Mouse (Mus musculus): ENCODE measurements around the gene Csrp1. TPM values are rescaled to one million over a fixed set of nuclear protein-coding genes. Genes with fewer than 3 reads are reported as not detected.

Gene Csrp1
- total RNA-seq, 1 experiment from 2014 or later: 148 TPM

- ATAC-seq (replicated peaks in 1 of 2; ENCODE audit: insufficient read depth in 1 of 2, low FRiP score in 2 of 2, low TSS enrichment in 1 of 2, low read depth in 1 of 2, poor library complexity in 2 of 2, severe bottlenecking in 2 of 2): no peak
Measured at GRCm38 (mm10) chr1:135723016-135723415, 3.2 kb downstream of the Csrp1 start.

GRCm38 (mm10) chr1:135724134-135724533 is 4.3 kb downstream of the Csrp1 start:
- no peak for ATAC-seq (replicated peaks in 1 of 2; ENCODE audit: insufficient read depth in 1 of 2, low FRiP score in 2 of 2, low TSS enrichment in 1 of 2, low read depth in 1 of 2, poor library complexity in 2 of 2, severe bottlenecking in 2 of 2)

- no peak for ATAC-seq (replicated peaks in 1 of 2; ENCODE audit: insufficient read depth in 1 of 2, low FRiP score in 2 of 2, low TSS enrichment in 1 of 2, low read depth in 1 of 2, poor library complexity in 2 of 2, severe bottlenecking in 2 of 2)
Measured at GRCm38 (mm10) chr1:135725324-135725723, 5.5 kb downstream of the Csrp1 start.

GRCm38 (mm10) chr1:135725936-135726335 is 6.1 kb downstream of the Csrp1 start:
- ATAC-seq (replicated peaks in 1 of 2; ENCODE audit: insufficient read depth in 1 of 2, low FRiP score in 2 of 2, low TSS enrichment in 1 of 2, low read depth in 1 of 2, poor library complexity in 2 of 2, severe bottlenecking in 2 of 2): peak; percentile 33 to 68

- peak; percentile 76 to 90 for ATAC-seq (replicated peaks in 1 of 2; ENCODE audit: insufficient read depth in 1 of 2, low FRiP score in 2 of 2, low TSS enrichment in 1 of 2, low read depth in 1 of 2, poor library complexity in 2 of 2, severe bottlenecking in 2 of 2)
Measured at GRCm38 (mm10) chr1:135728631-135729366, 8.9 kb downstream of the Csrp1 start.

- 0 out of 4 replicates have a peak, but pooled peaks of 1 of the 2 experiments have one; percentile 2 for ATAC-seq (replicated peaks in 1 of 2; ENCODE audit: insufficient read depth in 1 of 2, low FRiP score in 2 of 2, low TSS enrichment in 1 of 2, low read depth in 1 of 2, poor library complexity in 2 of 2, severe bottlenecking in 2 of 2)
Measured at GRCm38 (mm10) chr1:135729367-135729713, 9.5 kb downstream of the Csrp1 start.

GRCm38 (mm10) chr1:135729821-135730220 is 10.0 kb downstream of the Csrp1 start:
- ATAC-seq (replicated peaks in 1 of 2; ENCODE audit: insufficient read depth in 1 of 2, low FRiP score in 2 of 2, low TSS enrichment in 1 of 2, low read depth in 1 of 2, poor library complexity in 2 of 2, severe bottlenecking in 2 of 2): no peak

GRCm38 (mm10) chr1:135730296-135730695 is 10.4 kb downstream of the Csrp1 start:
- no peak for ATAC-seq (replicated peaks in 1 of 2; ENCODE audit: insufficient read depth in 1 of 2, low FRiP score in 2 of 2, low TSS enrichment in 1 of 2, low read depth in 1 of 2, poor library complexity in 2 of 2, severe bottlenecking in 2 of 2)

- ATAC-seq (replicated peaks in 1 of 2; ENCODE audit: insufficient read depth in 1 of 2, low FRiP score in 2 of 2, low TSS enrichment in 1 of 2, low read depth in 1 of 2, poor library complexity in 2 of 2, severe bottlenecking in 2 of 2): no peak
Measured at GRCm38 (mm10) chr1:135731393-135731792, 11.5 kb downstream of the Csrp1 start.

- ATAC-seq (replicated peaks in 1 of 2; ENCODE audit: insufficient read depth in 1 of 2, low FRiP score in 2 of 2, low TSS enrichment in 1 of 2, low read depth in 1 of 2, poor library complexity in 2 of 2, severe bottlenecking in 2 of 2): no peak
Measured at GRCm38 (mm10) chr1:135731897-135732684, 12.2 kb downstream of the Csrp1 start.

- peak in 1 of 2 experiments; percentile 8; a peak in 1 of 4 replicates for ATAC-seq (replicated peaks in 1 of 2; ENCODE audit: insufficient read depth in 1 of 2, low FRiP score in 2 of 2, low TSS enrichment in 1 of 2, low read depth in 1 of 2, poor library complexity in 2 of 2, severe bottlenecking in 2 of 2)
Measured at GRCm38 (mm10) chr1:135734225-135734937, 14.5 kb downstream of the Csrp1 start.

GRCm38 (mm10) chr1:135735460-135735859 is 15.6 kb downstream of the Csrp1 start:
- ATAC-seq (replicated peaks in 1 of 2; ENCODE audit: insufficient read depth in 1 of 2, low FRiP score in 2 of 2, low TSS enrichment in 1 of 2, low read depth in 1 of 2, poor library complexity in 2 of 2, severe bottlenecking in 2 of 2): no peak

GRCm38 (mm10) chr1:135744987-135745386 is 25.1 kb downstream of the Csrp1 start:
- ATAC-seq (replicated peaks in 1 of 2; ENCODE audit: insufficient read depth in 1 of 2, low FRiP score in 2 of 2, low TSS enrichment in 1 of 2, low read depth in 1 of 2, poor library complexity in 2 of 2, severe bottlenecking in 2 of 2): no peak

GRCm38 (mm10) chr1:135746248-135746647 is 26.4 kb downstream of the Csrp1 start:
- ATAC-seq (replicated peaks in 1 of 2; ENCODE audit: insufficient read depth in 1 of 2, low FRiP score in 2 of 2, low TSS enrichment in 1 of 2, low read depth in 1 of 2, poor library complexity in 2 of 2, severe bottlenecking in 2 of 2): no peak

GRCm38 (mm10) chr1:135752737-135753348 is 33.0 kb downstream of the Csrp1 start:
- peak; percentile 97 to 100 for ATAC-seq (replicated peaks in 1 of 2; ENCODE audit: insufficient read depth in 1 of 2, low FRiP score in 2 of 2, low TSS enrichment in 1 of 2, low read depth in 1 of 2, poor library complexity in 2 of 2, severe bottlenecking in 2 of 2)

- ATAC-seq (replicated peaks in 1 of 2; ENCODE audit: insufficient read depth in 1 of 2, low FRiP score in 2 of 2, low TSS enrichment in 1 of 2, low read depth in 1 of 2, poor library complexity in 2 of 2, severe bottlenecking in 2 of 2): no peak
Measured at GRCm38 (mm10) chr1:135755287-135755686, 35.4 kb downstream of the Csrp1 start.

GRCm38 (mm10) chr1:135755913-135756312 is 36.1 kb downstream of the Csrp1 start:
- no peak for ATAC-seq (replicated peaks in 1 of 2; ENCODE audit: insufficient read depth in 1 of 2, low FRiP score in 2 of 2, low TSS enrichment in 1 of 2, low read depth in 1 of 2, poor library complexity in 2 of 2, severe bottlenecking in 2 of 2)
